ENCODE assay signal across 8 mouse cellular contexts in genomic region chr5:92506301-92506729, GRCm38 (mm10). TPM values are rescaled to one million over a fixed set of nuclear protein-coding genes. Genes with fewer than 3 reads are reported as not detected.
DNase-seq lines count a peak whose midpoint lies in the region; ATAC-seq and TF ChIP-seq lines count a peak whose summit lies in the region.

No protein-coding gene starts in this region.

- H3K4me2 ChIP-seq in embryonic facial prominence, embryonic 13.5 days = peak overlapping the region; percentile 68
- H3K4me2 ChIP-seq in hindbrain, embryonic 12.5 days (replicated peaks) = peak overlapping the region; percentile 65
- peak overlapping the region; percentile 86 for H3K4me2 ChIP-seq in limb, embryonic 14.5 days (replicated peaks; ENCODE audit: low read depth, low read length, severe bottlenecking)
- H3K4me2 ChIP-seq in midbrain, embryonic 15.5 days = peak overlapping the region; percentile 50

- peak; percentile 79 for DNase-seq in gastrocnemius, adult 18-20 months (ENCODE audit: low spot score)
- DNase-seq in gastrocnemius, postnatal 36 days = no peak
- DNase-seq in R1 (ENCODE audit: low read depth, low spot score) = peak; percentile 75
- peak; percentile 62 for DNase-seq in limb, embryonic 14.5 days (ENCODE audit: low spot score)
- peak; percentile 33 for DNase-seq in thymus, postnatal 0 days (ENCODE audit: low spot score)

- TF ChIP-seq POLR2A in limb, embryonic 14.5 days (IDR thresholded peaks at IDR 0.05; ENCODE audit: borderline replicate concordance, extremely low read depth, insufficient read depth, insufficient read length) = no peak

- no peaks in the 10 kb centered on the region for H3K36me3 ChIP-seq in embryonic facial prominence, embryonic 13.5 days
- no peaks in the 10 kb centered on the region for H3K36me3 ChIP-seq in hindbrain, embryonic 12.5 days
- H3K36me3 ChIP-seq in limb, embryonic 14.5 days (ENCODE audit: control insufficient read depth, insufficient read depth, low read length) = no peaks in the 10 kb centered on the region
- no peaks in the 10 kb centered on the region for H3K36me3 ChIP-seq in midbrain, embryonic 15.5 days (replicated peaks)

- intact Hi-C loops in gastrocnemius, postnatal 36 days (cut with DNase I) = loop anchor here (5.0 kb wide), 1 partner anchor 96 kb away; the partner anchor contains the start of gene Stbd1

- peak overlapping the region; percentile 89 for H3K4me3 ChIP-seq in embryonic facial prominence, embryonic 13.5 days
- peak overlapping the region; percentile 91 for H3K4me3 ChIP-seq in hindbrain, embryonic 12.5 days
- H3K4me3 ChIP-seq in limb, embryonic 14.5 days (replicated peaks; ENCODE audit: low read length) = peak overlapping the region; percentile 92
- H3K4me3 ChIP-seq in midbrain, embryonic 15.5 days = peak overlapping the region; percentile 93

- peak overlapping the region; percentile 94; the same call in 1 of the 2 replicates for H3K27ac ChIP-seq in embryonic facial prominence, embryonic 13.5 days
- peak overlapping the region; percentile 99 for H3K27ac ChIP-seq in hindbrain, embryonic 12.5 days
- peak overlapping the region; percentile 96 for H3K27ac ChIP-seq in limb, embryonic 14.5 days (replicated peaks; ENCODE audit: low read depth, low read length)
- H3K27ac ChIP-seq in midbrain, embryonic 15.5 days = peak overlapping the region; percentile 99

- ATAC-seq in embryonic facial prominence, embryonic 13.5 days (ENCODE audit: insufficient number of reproducible peaks, insufficient read depth, low FRiP score, low TSS enrichment, low read depth) = no peak
- no peak for ATAC-seq in hindbrain, embryonic 12.5 days (ENCODE audit: low FRiP score)
- no peak for ATAC-seq in limb, embryonic 14.5 days (ENCODE audit: low FRiP score, low read depth)
- ATAC-seq in midbrain, embryonic 15.5 days (replicated peaks) = peak; percentile 9

- H3K4me1 ChIP-seq in embryonic facial prominence, embryonic 13.5 days = peaks cover 22% of the 10 kb centered on the region
- peaks cover 21% of the 10 kb centered on the region for H3K4me1 ChIP-seq in hindbrain, embryonic 12.5 days
- H3K4me1 ChIP-seq in limb, embryonic 14.5 days (ENCODE audit: control insufficient read depth, insufficient read depth, low read length) = peaks cover 15% of the 10 kb centered on the region
- peaks cover 30% of the 10 kb centered on the region for H3K4me1 ChIP-seq in midbrain, embryonic 15.5 days

- no peaks in the 10 kb centered on the region for H3K9me3 ChIP-seq in embryonic facial prominence, embryonic 13.5 days
- no peaks in the 10 kb centered on the region for H3K9me3 ChIP-seq in hindbrain, embryonic 12.5 days (replicated peaks)
- H3K9me3 ChIP-seq in limb, embryonic 14.5 days (ENCODE audit: control insufficient read depth, low read length) = no peaks in the 10 kb centered on the region
- H3K9me3 ChIP-seq in midbrain, embryonic 15.5 days = no peaks in the 10 kb centered on the region

- H3K9ac ChIP-seq in embryonic facial prominence, embryonic 13.5 days = peak overlapping the region; percentile 93; the same call in 1 of the 2 replicates
- H3K9ac ChIP-seq in hindbrain, embryonic 12.5 days = peak overlapping the region; percentile 25; the same call in 1 of the 2 replicates
- no peak overlapping the region for H3K9ac ChIP-seq in limb, embryonic 14.5 days (ENCODE audit: low read depth, low read length, severe bottlenecking)
- peak overlapping the region; percentile 97; the same call in 1 of the 2 replicates for H3K9ac ChIP-seq in midbrain, embryonic 15.5 days

- 20% methylated on average over 4 of the region's 4 CpGs for WGBS in embryonic facial prominence, embryonic 13.5 days
- WGBS in hindbrain, embryonic 12.5 days = 29% methylated on average over 4 of the region's 4 CpGs
- 30% methylated on average over 4 of the region's 4 CpGs for WGBS in limb, embryonic 14.5 days
- WGBS in midbrain, embryonic 15.5 days = 32% methylated on average over 4 of the region's 4 CpGs

- no peaks in the 10 kb centered on the region for H3K27me3 ChIP-seq in embryonic facial prominence, embryonic 13.5 days
- no peaks in the 10 kb centered on the region for H3K27me3 ChIP-seq in hindbrain, embryonic 12.5 days
- H3K27me3 ChIP-seq in limb, embryonic 14.5 days (ENCODE audit: control insufficient read depth, insufficient read depth, low read length) = no peaks in the 10 kb centered on the region
- H3K27me3 ChIP-seq in midbrain, embryonic 15.5 days (replicated peaks) = no peaks in the 10 kb centered on the region

RNA-seq across cellular contexts. Expression of gene Scarb2, which starts 0.3 kb away (rescaled TPM):
- 10 to 100 TPM; 69.6 to 72.5 TPM for total RNA-seq in gastrocnemius, adult 18-20 months (2021)
- total RNA-seq in gastrocnemius, postnatal 36 days (2021) = 10 to 100 TPM; 69.8 to 76.7 TPM
- 7.9 and 9.0 TPM in 2 replicates for polyA plus RNA-seq in embryonic facial prominence, embryonic 13.5 days (2015; fragmentation: Nextera tagmentation; extraction: Ambion mirVana)
- polyA plus RNA-seq in hindbrain, embryonic 12.5 days (2016; fragmentation: Nextera tagmentation; extraction: Ambion mirVana) = 16.2 and 17.1 TPM in 2 replicates
- polyA plus RNA-seq in limb, embryonic 14.5 days (2012; rRNA removed) = 29.1 and 30.1 TPM in 2 replicates
- polyA plus RNA-seq in limb, embryonic 14.5 days (2014; fragmentation: Nextera tagmentation; extraction: Ambion mirVana) = 10.7 and 12.3 TPM in 2 replicates
- polyA plus RNA-seq in midbrain, embryonic 15.5 days (2015; fragmentation: Nextera tagmentation; extraction: Ambion mirVana) = 24.4 and 25.4 TPM in 2 replicates
- 29.2 and 31.2 TPM in 2 replicates for polyA plus RNA-seq in thymus, postnatal 0 days (2015; fragmentation: Nextera tagmentation; extraction: Ambion mirVana)

RNA-seq across cellular contexts. Expression of gene Fam47e, which starts 48.6 kb away (rescaled TPM):
- total RNA-seq in gastrocnemius, adult 18-20 months (2021) = not detected
- not detected for total RNA-seq in gastrocnemius, postnatal 36 days (2021)
- 0.32 and 0.58 TPM in 2 replicates for polyA plus RNA-seq in embryonic facial prominence, embryonic 13.5 days (2015; fragmentation: Nextera tagmentation; extraction: Ambion mirVana)
- not detected in 2 replicates for polyA plus RNA-seq in hindbrain, embryonic 12.5 days (2016; fragmentation: Nextera tagmentation; extraction: Ambion mirVana)
- polyA plus RNA-seq in limb, embryonic 14.5 days (2012; rRNA removed) = 0.09 TPM in 1 of 2 replicates, not detected in the other
- polyA plus RNA-seq in limb, embryonic 14.5 days (2014; fragmentation: Nextera tagmentation; extraction: Ambion mirVana) = 0.35 TPM in 1 of 2 replicates, not detected in the other
- 0.88 and 1.0 TPM in 2 replicates for polyA plus RNA-seq in midbrain, embryonic 15.5 days (2015; fragmentation: Nextera tagmentation; extraction: Ambion mirVana)
- 0.29 TPM in 1 of 2 replicates, not detected in the other for polyA plus RNA-seq in thymus, postnatal 0 days (2015; fragmentation: Nextera tagmentation; extraction: Ambion mirVana)

Comparison
In these comparisons a context has a peak if more than half of its experiments do, and no peak if none do; other contexts are left out.
1. DNase-seq: peak in gastrocnemius, adult 18-20 months (single experiment), R1 (single experiment), limb, embryonic 14.5 days (single experiment) and thymus, postnatal 0 days (single experiment); none in gastrocnemius, postnatal 36 days (0 of 2).
2. Peak in every context shown above with its lines, with median percentiles within 50 percentile points of each other: H3K27ac ChIP-seq, H3K4me2 ChIP-seq and H3K4me3 ChIP-seq.